Mouse (Mus musculus) embryonic facial prominence, embryonic 14.5 days (tissue): ENCODE measurements around the gene Cd24a. TPM values are rescaled to one million over a fixed set of nuclear protein-coding genes. Genes with fewer than 3 reads are reported as not detected.

Experiments
- ATAC-seq: fragments of 200-750 bp; cut with Nextera tagmentation; 2 replicates; pipeline ENCODE4 v1.8.0; 2017; ENCODE audit warnings: low read depth, moderate number of reproducible peaks, moderate TSS enrichment
- DNase-seq: peaks from one replicate; pipeline ENCODE4 v3.0.0-alpha.2; 2015; ENCODE audit warnings: low spot score
- H3K27ac ChIP-seq: fragments of 300-500 bp; sonication (generic); replicated peaks from 2 replicates; pipeline ENCODE4 v1.5.1; 2014; ENCODE audit warnings: low read depth, mild to moderate bottlenecking, low read length, moderate library complexity
- H3K27me3 ChIP-seq: fragments of 300-500 bp; sonication (generic); replicated peaks from 2 replicates; pipeline ENCODE4 v1.6.1; 2014; ENCODE audit warnings: low read length; ENCODE audit not compliant: control insufficient read depth, insufficient read depth
- H3K36me3 ChIP-seq: fragments of 300-500 bp; sonication (generic); 2 replicates; pipeline ENCODE4 v1.6.1; 2014; ENCODE audit warnings: low read length, mixed read lengths; ENCODE audit not compliant: control insufficient read depth, insufficient read depth
- H3K4me1 ChIP-seq: fragments of 300-500 bp; sonication (generic); 2 replicates; pipeline ENCODE4 v1.6.1; 2014; ENCODE audit warnings: antibody characterized with exemption, low read length; ENCODE audit not compliant: control insufficient read depth, insufficient read depth
- H3K4me2 ChIP-seq: fragments of 300-500 bp; sonication (generic); 2 replicates; pipeline ENCODE4 v1.6.1; 2014; ENCODE audit warnings: low read depth, mild to moderate bottlenecking, low read length, moderate library complexity, mixed read lengths
- H3K4me3 ChIP-seq: fragments of 300-500 bp; sonication (generic); 2 replicates; pipeline ENCODE4 v1.5.1; 2014; ENCODE audit warnings: low read depth, mild to moderate bottlenecking, low read length
- H3K9ac ChIP-seq: fragments of 300-500 bp; sonication (generic); 2 replicates; pipeline ENCODE4 v1.6.1; 2014; ENCODE audit warnings: low read depth, mild to moderate bottlenecking, low read length, moderate library complexity, mixed read lengths
- H3K9me3 ChIP-seq: fragments of 300-500 bp; sonication (generic); 2 replicates; pipeline ENCODE4 v1.6.1; 2016; ENCODE audit warnings: low read length; ENCODE audit not compliant: control insufficient read depth
- WGBS: fragments of 180-500 bp; shearing (Covaris S2); extraction: QIAGEN DNeasy Blood & Tissue Kit; methylation state at CpG from one replicate; pipeline ENCODE4 v1.1.7; 2014; 5-methylcytosine and 5-hydroxymethylcytosine counted together
- polyA plus RNA-seq: library from polyadenylated mRNA; unstranded; fragments of >200 nt; fragmentation: Nextera tagmentation; extraction: Ambion mirVana; gene quantifications from 2 replicates; pipeline ENCODE4 v1.2.1, GENCODE M21; 2014

Cd24a gene
- polyA plus RNA-seq, 1 experiment from 2014 or later, result 194 TPM

DNA sequence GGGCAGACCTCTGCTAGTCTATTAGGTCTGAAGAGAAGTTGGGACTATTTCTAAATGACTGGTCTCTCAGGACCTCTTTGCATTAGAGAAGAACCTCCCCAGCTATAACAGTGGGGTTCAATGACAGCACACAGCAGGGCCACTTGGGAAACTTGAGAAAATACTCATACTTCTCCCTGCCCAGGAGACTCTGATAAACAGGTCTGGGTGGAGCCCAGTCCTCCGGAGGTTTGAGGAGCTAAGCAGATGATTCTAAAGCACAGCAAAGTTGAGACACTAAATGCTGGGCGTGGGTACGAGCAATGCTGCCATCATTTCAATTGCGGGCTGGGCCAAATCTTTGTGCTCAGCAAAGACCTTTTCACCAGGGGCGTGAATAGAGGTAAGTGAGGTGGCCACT, 15.1 kb downstream of the Cd24a start:
- Histone ChIP-seq H3K4me3 (no peak overlapping the region), H3K4me2 (no peak overlapping the region), H3K9ac (no peak overlapping the region), H3K9me3 (no peaks in the 10 kb centered on the region), H3K27ac (no peak overlapping the region), H3K36me3 (no peaks in the 10 kb centered on the region), H3K4me1 (peaks cover 4% of the 10 kb centered on the region; the same call in 1 of the 2 replicates), H3K27me3 (no peaks in the 10 kb centered on the region)
- 79% methylated on average over 5 of the region's 5 CpGs for WGBS
- no peak for DNase-seq
- ATAC-seq, result no peak

DNA sequence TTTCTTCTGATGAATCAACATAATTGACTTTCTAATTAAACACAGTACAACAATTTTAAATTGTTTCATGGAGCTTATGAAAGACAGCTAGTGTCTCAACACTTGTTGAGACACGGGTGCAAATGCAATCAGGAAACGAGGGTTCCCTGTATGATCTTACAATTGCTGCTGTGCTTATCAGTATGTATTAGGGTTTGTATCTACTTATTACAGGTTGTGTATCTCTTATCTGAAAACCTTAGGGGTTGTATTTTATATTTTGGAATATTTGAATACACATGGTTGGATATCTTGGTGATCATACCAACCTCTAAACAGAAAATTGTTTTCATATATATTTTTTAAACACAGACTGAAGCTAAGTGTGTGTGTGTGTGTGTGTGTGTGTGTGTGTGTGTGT, 16.1 kb downstream of the Cd24a start:
- Histone ChIP-seq H3K4me3 (no peak overlapping the region), H3K4me2 (no peak overlapping the region), H3K27ac (no peak overlapping the region), H3K36me3 (no peaks in the 10 kb centered on the region), H3K9me3 (no peaks in the 10 kb centered on the region), H3K27me3 (no peaks in the 10 kb centered on the region), H3K4me1 (peaks cover 4% of the 10 kb centered on the region; the same call in 1 of the 2 replicates), H3K9ac (no peak overlapping the region)
- WGBS, result 74% methylated on average over 2 of the region's 2 CpGs
- ATAC-seq (no peak), DNase-seq (no peak)

DNA sequence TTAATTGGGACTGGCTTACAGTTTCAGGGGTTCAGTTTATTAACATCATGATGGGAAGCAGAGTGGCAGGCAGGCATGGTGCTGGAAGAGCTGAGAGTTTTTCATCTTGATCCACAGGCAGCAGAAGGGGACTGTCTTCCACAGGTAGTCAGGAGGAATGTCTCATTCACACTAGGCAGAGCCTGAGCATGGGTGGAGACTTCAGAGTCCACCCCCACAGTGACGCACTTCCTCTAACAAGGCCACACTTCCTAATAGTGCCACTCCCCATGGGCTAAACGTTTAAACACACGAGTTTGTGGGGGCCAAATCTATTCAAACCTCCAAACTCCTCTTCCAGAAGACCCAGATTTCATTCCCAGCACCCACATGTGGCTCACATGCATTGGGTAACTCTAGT, 16.8 kb downstream of the Cd24a start:
- no peak overlapping the region for H3K9ac ChIP-seq
- ATAC-seq (no peak), DNase-seq (no peak)
- H3K9me3 ChIP-seq, result no peaks in the 10 kb centered on the region
- no peaks in the 10 kb centered on the region for H3K36me3 ChIP-seq
- H3K4me3 ChIP-seq, result no peak overlapping the region
- H3K4me2 ChIP-seq, result no peak overlapping the region
- H3K27me3 ChIP-seq, result no peaks in the 10 kb centered on the region
- H3K4me1 ChIP-seq, result no peaks in the 10 kb centered on the region
- WGBS, result 52% methylated on average over 3 of the region's 3 CpGs
- H3K27ac ChIP-seq, result no peak overlapping the region

DNA sequence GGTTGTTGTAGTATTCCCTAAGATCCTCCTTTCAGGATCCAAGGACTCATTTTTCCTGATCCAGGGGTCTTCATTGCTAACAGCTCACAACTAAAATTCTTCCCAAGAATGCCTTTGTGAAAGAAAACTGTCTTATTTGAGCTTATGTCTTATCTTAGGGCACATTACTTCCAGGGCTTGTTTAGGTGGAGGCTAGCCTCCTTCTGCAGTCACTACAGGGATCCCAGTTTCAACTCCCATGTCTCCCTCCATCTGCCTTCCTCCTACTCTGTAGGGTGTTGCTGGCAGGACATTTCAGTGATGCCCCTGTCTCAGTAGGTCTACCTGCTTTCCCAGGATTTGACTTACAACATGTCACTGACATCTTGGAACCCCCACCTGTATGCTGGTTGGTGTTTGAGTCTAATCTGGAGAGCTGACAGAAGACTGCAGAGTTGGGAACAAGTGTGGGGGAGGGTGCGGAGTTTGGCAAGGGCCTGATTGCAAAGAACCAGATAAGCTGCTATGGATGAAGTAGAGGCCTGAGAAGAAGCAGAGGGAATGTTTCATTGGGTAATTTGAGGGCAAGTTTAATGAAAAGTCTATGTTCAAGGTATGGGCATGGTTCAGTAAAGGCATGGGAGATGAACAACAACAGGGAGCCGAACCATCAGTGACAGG, 20.1 kb downstream of the Cd24a start:
- Histone ChIP-seq H3K9ac (no peak overlapping the region), H3K4me2 (no peak overlapping the region), H3K27ac (no peak overlapping the region), H3K4me1 (peaks cover 19% of the 10 kb centered on the region), H3K4me3 (no peak overlapping the region), H3K36me3 (no peaks in the 10 kb centered on the region), H3K9me3 (no peaks in the 10 kb centered on the region), H3K27me3 (no peaks in the 10 kb centered on the region)
- WGBS, result 83% methylated on average over 2 of the region's 2 CpGs
- DNase-seq (no peak), ATAC-seq (no peak)

DNA sequence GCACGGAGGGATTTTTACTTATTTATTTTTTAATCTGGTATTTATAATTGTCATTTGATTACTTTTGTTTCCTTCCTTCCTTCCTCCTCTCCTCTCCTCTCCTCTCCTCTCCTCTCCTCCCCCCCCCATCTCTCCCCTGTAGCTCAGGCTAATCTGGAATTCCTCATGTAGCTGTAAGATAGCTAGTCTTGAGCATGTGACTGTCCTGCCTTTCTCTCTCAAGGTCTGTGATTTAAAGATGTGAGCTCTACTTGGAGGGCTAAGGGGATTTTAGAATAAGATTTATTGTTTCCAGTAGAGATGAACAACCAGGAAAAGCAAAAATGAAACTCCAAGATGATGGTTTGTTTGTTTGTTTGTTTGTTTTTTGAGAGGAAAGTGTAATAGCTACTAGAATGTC, 23.0 kb downstream of the Cd24a start:
- 67% methylated on average over 1 of the region's 1 CpGs for WGBS
- Histone ChIP-seq H3K27me3 (no peaks in the 10 kb centered on the region), H3K27ac (no peak overlapping the region)

DNA sequence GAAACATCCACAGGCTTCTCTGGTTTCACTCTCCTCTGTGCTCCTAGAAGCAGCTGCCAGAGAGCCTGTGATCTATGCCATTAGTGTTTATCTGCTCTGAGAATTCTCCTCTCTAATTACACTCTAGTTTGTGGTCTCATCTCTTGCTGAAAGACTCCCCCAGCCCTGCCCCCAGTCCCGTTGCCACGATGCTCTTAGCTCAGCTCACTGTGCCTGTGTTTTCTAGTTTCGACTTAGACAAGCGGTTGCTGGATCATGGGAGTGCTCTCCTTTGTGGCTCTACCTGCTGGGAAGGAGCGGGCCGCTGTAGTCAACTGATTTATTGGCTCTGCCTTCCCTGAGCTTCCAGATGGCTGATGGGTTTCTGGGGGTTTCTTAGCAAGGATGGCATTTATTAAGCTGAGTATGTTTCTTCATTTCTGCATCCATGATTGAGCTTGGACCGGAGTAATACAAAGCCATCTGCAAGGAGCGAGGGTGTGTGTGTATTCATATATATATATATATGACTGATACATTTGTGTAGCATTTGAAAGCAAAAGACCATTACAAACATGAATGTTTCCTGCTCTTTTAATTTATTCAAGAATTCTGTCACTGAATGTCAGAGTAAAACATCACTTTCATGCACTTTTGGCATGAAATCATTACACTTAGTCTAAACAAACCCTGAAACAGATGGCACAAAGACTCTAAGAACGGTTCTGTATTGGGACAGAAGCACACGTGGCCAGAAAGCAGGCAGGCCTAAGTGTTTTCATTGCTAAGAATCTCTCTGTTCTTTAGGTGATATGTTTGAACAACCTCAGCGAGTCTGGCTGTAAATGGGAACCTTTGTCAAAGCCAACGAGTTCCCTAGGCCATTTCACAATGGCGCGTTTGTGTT, 23.7 kb downstream of the Cd24a start:
- H3K27me3 ChIP-seq, result no peaks in the 10 kb centered on the region
- H3K4me1 ChIP-seq, result peaks cover 19% of the 10 kb centered on the region
- 0 out of 2 replicates have a peak overlapping the region, but pooled peaks have one; percentile 16 for H3K4me2 ChIP-seq
- peak; percentile 85 for ATAC-seq
- WGBS, result 21% methylated on average over 14 of the region's 14 CpGs
- 0 out of 2 replicates have a peak overlapping the region, but pooled peaks have one; percentile 40 for H3K9ac ChIP-seq
- no peaks in the 10 kb centered on the region for H3K36me3 ChIP-seq
- DNase-seq, result peak; percentile 72
- H3K4me3 ChIP-seq, result no peak overlapping the region
- H3K27ac ChIP-seq, result peak overlapping the region; percentile 58
- no peaks in the 10 kb centered on the region for H3K9me3 ChIP-seq

More for the DNA sequence above, 23.0 kb downstream of the Cd24a start:
- DNase-seq (no peak), ATAC-seq (no peak)
- H3K9me3 ChIP-seq, result no peaks in the 10 kb centered on the region
- H3K4me3 ChIP-seq, result no peak overlapping the region
- H3K36me3 ChIP-seq, result no peaks in the 10 kb centered on the region
- no peak overlapping the region for H3K9ac ChIP-seq
- H3K4me1 ChIP-seq, result peaks cover 19% of the 10 kb centered on the region
- no peak overlapping the region for H3K4me2 ChIP-seq

DNA sequence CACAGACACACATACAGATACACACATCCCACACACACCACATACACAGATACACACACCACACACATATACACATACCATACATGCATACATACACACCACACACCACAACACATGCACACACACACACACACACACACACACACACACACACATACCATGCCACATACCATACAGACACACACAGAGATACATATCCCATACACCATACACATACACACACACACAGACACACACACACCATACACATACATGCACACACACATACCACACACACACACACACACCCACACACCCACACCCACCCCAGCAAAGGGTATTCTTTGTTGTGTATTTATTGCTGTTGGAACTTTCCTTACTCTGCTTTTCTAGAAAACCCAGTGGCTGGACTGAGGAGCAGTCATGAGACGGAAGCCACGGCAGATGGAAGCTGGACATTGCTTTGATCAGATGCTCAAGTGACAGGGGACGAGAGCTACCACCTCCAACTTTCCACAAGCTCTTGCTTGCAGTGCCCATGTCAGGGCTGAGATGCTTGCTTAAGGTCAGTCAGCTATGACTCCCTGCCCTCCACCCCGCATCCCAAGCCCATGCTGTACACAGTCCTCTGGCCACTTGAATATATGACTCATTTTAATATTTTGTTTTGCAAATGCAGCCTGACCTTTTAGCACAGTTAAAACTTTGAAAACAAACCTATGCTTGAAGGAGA, 26.0 kb downstream of the Cd24a start:
- H3K9ac ChIP-seq, result no peak overlapping the region
- no peak overlapping the region for H3K4me2 ChIP-seq
- peaks cover 19% of the 10 kb centered on the region for H3K4me1 ChIP-seq
- no peak for ATAC-seq
- WGBS, result 71% methylated on average over 4 of the region's 4 CpGs
- no peaks in the 10 kb centered on the region for H3K36me3 ChIP-seq
- no peaks in the 10 kb centered on the region for H3K27me3 ChIP-seq
- no peaks in the 10 kb centered on the region for H3K9me3 ChIP-seq
- H3K4me3 ChIP-seq, result no peak overlapping the region
- DNase-seq, result no peak
- H3K27ac ChIP-seq, result no peak overlapping the region

DNA sequence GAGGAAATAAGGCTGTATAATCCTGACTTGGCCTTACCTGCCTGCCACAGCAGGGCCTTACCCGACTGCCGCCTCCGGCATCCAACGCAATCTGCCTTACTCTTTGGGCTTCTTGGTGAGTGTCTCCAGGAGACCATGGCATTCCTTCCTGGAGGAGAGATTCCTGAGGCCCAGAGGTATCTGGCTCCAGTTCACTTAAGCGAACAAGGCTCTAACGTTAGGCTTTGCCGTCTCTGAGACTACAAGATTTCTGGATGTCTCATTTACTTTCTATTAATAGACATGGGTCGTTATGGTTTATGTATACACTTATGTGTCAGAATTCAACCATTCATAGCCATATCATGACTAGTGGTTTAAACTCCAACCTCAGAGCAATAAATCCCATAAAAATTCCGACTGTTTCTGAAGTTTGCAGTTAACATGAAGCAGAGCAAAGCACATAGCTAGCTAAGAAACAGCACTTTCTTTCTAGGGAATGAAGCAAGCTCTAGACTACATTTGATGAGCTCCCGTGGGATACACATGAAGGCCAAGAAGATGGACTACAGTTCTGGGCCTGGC, 26.7 kb downstream of the Cd24a start:
- Histone ChIP-seq H3K27ac (no peak overlapping the region), H3K36me3 (no peaks in the 10 kb centered on the region), H3K9ac (no peak overlapping the region), H3K4me1 (peaks cover 19% of the 10 kb centered on the region), H3K27me3 (no peaks in the 10 kb centered on the region), H3K9me3 (no peaks in the 10 kb centered on the region), H3K4me2 (no peak overlapping the region), H3K4me3 (no peak overlapping the region)
- 75% methylated on average over 10 of the region's 10 CpGs for WGBS
- ATAC-seq (no peak), DNase-seq (no peak)
